Mouse (Mus musculus): ENCODE data around the gene Ets1.

The Ets1 gene

GRCm38 (mm10) chr9:32745998-32746397 lies 110.0 kb downstream of the Ets1 start:
- CTCF ChIA-PET, result no interaction called here

GRCm38 (mm10) chr9:32746615-32747014 lies 110.6 kb downstream of the Ets1 start:
- CTCF ChIA-PET, result interaction anchor here (0.6 kb wide), 2 partner anchors 11 to 42 kb away, joined by 3 read pairs; no protein-coding TSS in a partner anchor

GRCm38 (mm10) chr9:32747624-32748023 lies 111.6 kb downstream of the Ets1 start:
- CTCF ChIA-PET, result interaction anchor here (0.6 to 0.7 kb wide), 2 partner anchors 42 to 95 kb away, joined by 3 to 11 read pairs; no protein-coding TSS in a partner anchor

- CTCF ChIA-PET, result interaction anchor here (0.6 kb wide), 2 partner anchors 43 to 215 kb away, joined by 3 to 10 read pairs; no protein-coding TSS in a partner anchor
These were observed 112.5 kb downstream of the Ets1 start for GRCm38 (mm10) chr9:32748552-32748951.

GRCm38 (mm10) chr9:32749721-32750480 lies 113.9 kb downstream of the Ets1 start:
- CTCF ChIA-PET, result interaction anchor here (0.5 to 0.6 kb wide), 2 partner anchors 166 to 215 kb away, joined by 3 to 4 read pairs; no protein-coding TSS in a partner anchor

- CTCF ChIA-PET, result no interaction called here
These were observed 116.6 kb downstream of the Ets1 start for GRCm38 (mm10) chr9:32752602-32753001.

GRCm38 (mm10) chr9:32754311-32754710 lies 118.3 kb downstream of the Ets1 start:
- CTCF ChIA-PET, result interaction anchor here (0.6 to 0.9 kb wide), 5 partner anchors 9 to 376 kb away, joined by 3 to 13 read pairs (median 6); no protein-coding TSS in a partner anchor

GRCm38 (mm10) chr9:32756002-32756401 lies 120.0 kb downstream of the Ets1 start:
- CTCF ChIA-PET, result no interaction called here

GRCm38 (mm10) chr9:32758280-32758905 lies 122.4 kb downstream of the Ets1 start:
- CTCF ChIA-PET, result interaction anchor here (0.7 kb wide), 1 partner anchor 12 kb away, joined by 4 read pairs; no protein-coding TSS in a partner anchor

- CTCF ChIA-PET, result no interaction called here
These were observed 124.7 kb downstream of the Ets1 start for GRCm38 (mm10) chr9:32760649-32761157.

GRCm38 (mm10) chr9:32761326-32761725 lies 125.3 kb downstream of the Ets1 start:
- CTCF ChIA-PET, result no interaction called here

- CTCF ChIA-PET, result interaction anchor here (1.2 kb wide), 1 partner anchor 10 kb away, joined by 13 read pairs; no protein-coding TSS in a partner anchor
These were observed 128.4 kb downstream of the Ets1 start for GRCm38 (mm10) chr9:32764374-32764773.

GRCm38 (mm10) chr9:32765123-32765522 lies 129.1 kb downstream of the Ets1 start:
- CTCF ChIA-PET, result no interaction called here

- CTCF ChIA-PET, result no interaction called here
These were observed 142.8 kb downstream of the Ets1 start for GRCm38 (mm10) chr9:32778866-32779265.

- CTCF ChIA-PET, result no interaction called here
These were observed 146.5 kb downstream of the Ets1 start for GRCm38 (mm10) chr9:32782391-32783092.

- CTCF ChIA-PET, result no interaction called here
These were observed 151.1 kb downstream of the Ets1 start for GRCm38 (mm10) chr9:32787091-32787490.

GRCm38 (mm10) chr9:32787615-32788014 lies 151.6 kb downstream of the Ets1 start:
- CTCF ChIA-PET, result no interaction called here

GRCm38 (mm10) chr9:32789306-32789705 lies 153.3 kb downstream of the Ets1 start:
- CTCF ChIA-PET, result no interaction called here

- CTCF ChIA-PET, result no interaction called here
These were observed 155.7 kb downstream of the Ets1 start for GRCm38 (mm10) chr9:32791699-32792098.

- CTCF ChIA-PET, result no interaction called here
These were observed 162.2 kb downstream of the Ets1 start for GRCm38 (mm10) chr9:32798171-32798570.

GRCm38 (mm10) chr9:32806106-32806505 lies 170.1 kb downstream of the Ets1 start:
- CTCF ChIA-PET, result interaction anchor here (0.6 kb wide), 1 partner anchor 153 kb away, joined by 5 read pairs; no protein-coding TSS in a partner anchor

Data from spleen, embryonic (tissue).